Mouse (Mus musculus) heart, postnatal 0 days (tissue): ENCODE measurements at regions not wholly inside any gene's neighbourhood (a gene's known extent, or its start where the extent isn't known, plus 50 kb on each side); places are given as distances from the start of the nearest gene placed in this dataset.

Experiments
- CTCF ChIP-seq: IDR thresholded peaks from 2 replicates; pipeline ENCODE4 v1.5.1; 2016; ENCODE audit warnings: antibody characterized with exemption, control low read depth, low read depth
- EP300 ChIP-seq: IDR thresholded peaks from 2 replicates; pipeline ENCODE4 v1.6.1; 2016; ENCODE audit warnings: antibody characterized with exemption, low read depth

- TF ChIP-seq CTCF (no peak), EP300 (no peak)
These were observed 77.5 kb upstream of the Satb2 start for GRCm38 (mm10) chr1:57055976-57056375.
